Mouse (Mus musculus): ENCODE measurements around the gene Ager. TPM values are rescaled to one million over a fixed set of nuclear protein-coding genes. Genes with fewer than 3 reads are reported as not detected.

Gene Ager
- total RNA-seq, 2 experiments from 2014 or later = 0.97 to 1.3 TPM

DNA sequence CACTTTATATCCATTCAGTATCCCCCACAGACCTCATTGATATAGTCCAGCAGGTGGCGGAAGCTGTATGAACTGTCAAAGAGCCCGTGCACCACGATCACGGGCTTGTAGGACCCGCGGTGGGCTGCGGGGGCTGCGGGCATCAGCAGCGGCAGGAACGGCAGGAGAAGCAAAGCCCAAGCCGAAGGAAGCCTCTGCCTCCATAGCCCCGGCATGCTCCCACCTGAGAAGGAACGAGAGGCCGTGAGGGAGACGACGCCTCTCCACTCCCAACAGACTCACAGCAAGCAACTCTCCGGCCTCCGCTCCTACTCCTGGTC is 29.1 kb downstream of the Ager start:
- DNase-seq (ENCODE audit: extremely low spot score in 1 of 2, low spot score in 2 of 2) = no peak
- intact Hi-C loops (cut with DNase I) = no loop called here

DNA sequence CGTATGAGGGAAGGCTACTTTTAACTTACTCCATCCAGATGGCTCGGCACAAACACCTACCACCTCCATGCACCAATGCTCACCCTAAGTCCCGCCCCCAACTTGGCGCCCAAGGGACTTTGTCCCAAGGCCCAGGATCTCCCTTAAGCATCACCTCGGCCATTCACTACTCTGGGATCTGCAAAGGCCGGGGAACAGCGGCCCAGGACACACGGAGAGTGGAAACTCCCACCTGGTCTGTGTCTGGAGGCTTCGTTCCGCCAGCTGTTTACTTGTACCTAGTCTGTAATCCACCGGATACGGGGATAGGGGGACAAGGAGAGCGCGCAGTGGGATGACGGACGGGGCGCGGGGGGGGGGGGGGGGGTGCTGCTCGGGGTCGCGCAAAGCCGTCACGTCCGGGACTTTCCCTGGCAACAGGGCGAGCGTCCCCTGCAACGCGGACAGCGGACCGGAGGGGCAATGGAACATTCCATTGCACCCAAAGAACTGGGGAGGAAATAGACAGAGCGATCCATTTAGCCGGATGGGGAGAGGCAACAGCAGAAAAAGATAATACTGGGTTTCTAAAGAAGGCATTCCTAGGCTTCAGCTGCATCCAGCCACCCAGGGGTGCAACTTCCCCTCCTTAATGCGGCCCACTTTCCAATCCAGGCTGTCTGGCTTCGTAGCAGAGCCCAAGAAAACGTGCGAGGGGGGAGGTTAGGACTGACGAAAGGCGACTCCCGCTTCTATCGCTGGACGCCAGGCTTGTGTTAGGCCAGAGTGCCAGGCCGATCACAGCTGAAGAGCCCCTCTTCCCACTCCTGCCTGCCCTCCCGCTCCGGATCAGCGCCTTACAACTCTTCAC is 29.7 kb downstream of the Ager start:
- intact Hi-C loops (cut with DNase I) = no loop called here

DNA sequence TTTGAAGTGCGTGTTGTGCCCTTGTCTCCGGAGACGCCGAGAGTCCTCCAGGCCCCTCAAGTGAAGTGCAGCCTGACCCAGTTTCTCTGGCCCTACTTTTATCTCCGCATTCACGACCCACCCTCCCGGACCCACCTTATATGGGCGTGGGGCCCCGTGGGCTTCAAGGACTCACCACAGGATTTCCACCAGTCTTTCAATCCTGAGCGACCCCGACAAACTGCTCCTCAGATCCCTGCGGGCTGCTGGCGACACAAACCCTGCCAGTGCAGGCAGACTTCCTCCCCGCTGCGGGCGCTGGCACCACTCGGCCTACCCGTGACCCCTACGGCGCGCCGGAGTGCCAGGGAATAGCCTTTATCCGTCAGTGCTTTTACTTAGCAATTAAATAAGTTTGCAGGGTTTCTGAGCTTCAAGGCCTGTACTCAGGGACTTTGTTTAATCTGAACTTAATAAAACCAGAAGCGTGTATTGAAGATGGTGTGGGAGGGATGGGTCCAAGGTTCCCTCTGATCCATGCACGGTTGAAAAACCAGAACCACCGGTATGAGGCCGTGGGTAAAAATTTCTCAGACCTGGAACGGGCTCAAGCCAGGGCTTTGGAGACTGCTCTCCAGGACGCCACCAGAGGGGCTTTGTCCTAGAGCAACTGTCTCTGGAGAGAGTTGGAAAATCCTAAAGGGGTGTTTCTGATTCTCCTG is 30.4 kb downstream of the Ager start, which contains the start of gene Ppt2:
Ppt2 (minus strand) TSS at position 568 of the 701 bp plus-strand sequence.
- intact Hi-C loops (cut with DNase I) = no loop called here
- peak in 1 of 2 experiments; percentile 73 for DNase-seq (ENCODE audit: extremely low spot score in 1 of 2, low spot score in 2 of 2)

More for the DNA sequence above, 29.7 kb downstream of the Ager start:
- DNase-seq (ENCODE audit: extremely low spot score in 1 of 2, low spot score in 2 of 2) = peak; percentile 82 to 95

DNA sequence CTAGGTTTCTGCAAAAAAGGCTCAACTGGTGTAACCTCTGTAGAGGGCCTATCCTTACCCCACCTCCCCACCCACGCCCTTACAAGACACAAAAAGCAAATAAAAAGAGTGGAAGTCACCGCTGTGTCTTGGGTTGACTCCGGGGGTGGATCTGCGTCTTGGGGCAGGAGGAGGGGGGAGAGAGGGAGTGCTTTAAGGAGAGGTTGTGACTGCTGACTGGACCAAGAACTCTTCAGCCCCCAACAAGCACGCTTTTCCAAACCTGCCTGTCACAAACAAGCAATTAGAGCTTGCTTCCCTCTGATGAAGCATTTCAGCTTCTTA is 30.9 kb downstream of the Ager start:
- intact Hi-C loops (cut with DNase I) = no loop called here
- DNase-seq (ENCODE audit: extremely low spot score in 1 of 2, low spot score in 2 of 2) = no peak

DNA sequence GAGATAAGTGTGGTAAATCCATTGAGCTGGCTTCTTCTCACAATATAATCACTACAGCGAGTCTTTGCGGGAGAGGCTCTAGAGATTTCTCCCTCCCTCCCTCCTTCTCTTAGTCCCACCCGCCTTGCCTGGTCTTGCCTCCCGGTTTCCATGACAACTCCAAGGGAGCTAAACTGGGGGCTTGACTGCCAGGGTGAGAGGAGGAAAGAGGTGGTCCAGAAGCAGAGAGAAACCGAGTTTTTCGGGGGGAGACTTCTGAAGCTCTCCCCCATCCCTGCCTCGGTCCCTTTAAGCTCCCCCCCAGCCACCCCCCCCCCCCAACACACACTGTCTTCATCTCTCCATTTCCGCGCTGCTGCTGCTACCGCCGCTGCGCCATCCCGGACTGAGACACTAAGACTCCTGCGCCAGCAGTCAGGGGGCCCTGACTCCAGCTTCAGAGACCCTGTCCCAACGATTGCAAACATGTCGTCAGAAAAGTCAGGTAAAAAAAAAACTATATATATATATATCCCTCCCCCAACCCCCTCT is 31.6 kb downstream of the Ager start, which contains the start of gene Prrt1:
Prrt1 (plus strand) TSS at position 313 of the 531 bp plus-strand sequence.
- peak in 1 of 2 experiments; percentile 69 for DNase-seq (ENCODE audit: extremely low spot score in 1 of 2, low spot score in 2 of 2)
- intact Hi-C loops (cut with DNase I) = no loop called here

DNA sequence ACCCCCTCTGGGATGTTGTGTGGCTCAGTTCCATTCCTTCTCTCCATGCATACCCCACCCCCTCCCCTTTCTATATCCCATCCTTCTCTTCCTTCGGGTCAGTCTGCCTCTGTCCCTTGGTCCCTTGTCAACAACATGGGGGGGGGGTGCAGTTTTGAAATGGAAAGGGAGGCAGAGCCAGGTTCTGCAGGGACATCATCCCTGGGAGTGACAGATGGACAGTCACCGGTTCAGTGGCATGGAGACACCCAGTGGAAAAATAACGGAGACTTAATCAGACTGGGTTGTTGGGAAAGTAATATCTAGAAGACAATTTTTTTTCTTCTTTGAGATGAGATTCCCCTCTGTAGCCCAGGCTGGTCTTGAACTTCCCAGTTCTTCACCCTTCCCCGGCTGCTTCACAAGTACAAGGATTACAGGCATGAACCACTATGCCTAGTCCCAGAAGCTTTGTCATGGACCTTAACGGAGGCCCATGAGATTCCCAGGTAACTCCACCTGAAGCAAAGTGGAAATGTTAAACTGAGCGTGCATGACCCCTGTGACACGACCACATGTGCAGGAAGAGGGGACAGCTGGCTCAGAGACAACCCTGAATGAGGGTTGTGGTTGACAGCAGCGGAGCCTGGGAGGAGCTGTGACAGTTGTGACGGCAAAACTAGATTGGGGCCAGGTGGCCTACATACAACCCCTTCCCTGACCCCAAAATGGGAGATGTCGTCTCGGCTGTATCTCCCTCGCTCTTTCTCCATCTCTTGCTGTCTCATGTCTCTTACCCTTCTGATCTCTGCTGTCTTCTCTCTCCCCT is 32.3 kb downstream of the Ager start:
- intact Hi-C loops (cut with DNase I) = no loop called here
- DNase-seq (ENCODE audit: extremely low spot score in 1 of 2, low spot score in 2 of 2) = no peak

DNA sequence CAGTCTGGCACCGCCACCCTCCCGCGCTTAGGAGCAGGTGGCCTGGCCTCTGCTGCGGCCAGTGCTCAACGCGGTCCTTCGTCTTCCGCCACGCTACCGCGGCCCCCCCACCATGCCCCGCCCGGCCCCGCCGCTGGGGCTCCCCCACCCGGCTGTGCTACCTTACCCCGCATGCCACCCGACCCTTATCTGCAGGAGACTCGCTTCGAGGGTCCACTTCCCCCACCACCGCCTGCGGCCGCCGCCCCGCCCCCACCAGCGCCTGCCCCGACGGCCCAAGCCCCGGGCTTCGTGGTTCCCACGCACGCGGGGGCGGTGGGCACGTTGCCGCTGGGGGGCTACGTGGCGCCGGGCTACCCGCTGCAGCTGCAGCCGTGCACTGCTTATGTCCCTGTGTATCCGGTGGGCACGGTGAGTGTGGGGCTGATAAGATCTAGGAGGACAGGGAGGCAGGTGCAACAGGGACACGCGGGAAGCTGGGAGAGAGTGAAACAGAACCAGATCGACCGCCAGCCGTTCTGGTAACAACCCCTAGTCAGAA is 33.2 kb downstream of the Ager start:
- intact Hi-C loops (cut with DNase I) = no loop called here
- DNase-seq (ENCODE audit: extremely low spot score in 1 of 2, low spot score in 2 of 2) = peak in 1 of 2 experiments; percentile 76

DNA sequence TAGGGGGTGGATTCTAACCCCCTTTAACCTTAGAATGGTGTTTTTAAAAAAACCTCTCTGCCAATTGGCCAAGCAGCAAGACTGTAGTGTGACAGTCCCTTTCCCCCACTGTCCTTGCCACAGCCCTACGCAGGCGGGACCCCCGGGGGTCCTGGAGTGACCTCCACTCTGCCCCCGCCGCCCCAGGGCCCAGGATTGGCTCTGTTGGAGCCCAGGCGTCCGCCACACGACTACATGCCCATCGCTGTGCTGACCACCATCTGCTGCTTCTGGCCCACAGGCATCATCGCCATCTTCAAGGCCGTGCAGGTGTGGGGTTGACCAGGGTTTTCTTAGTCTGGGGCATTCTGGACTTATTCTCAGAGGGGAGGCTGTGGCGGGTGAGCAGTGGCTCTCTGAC is 34.0 kb downstream of the Ager start:
- DNase-seq (ENCODE audit: extremely low spot score in 1 of 2, low spot score in 2 of 2) = no peak
- intact Hi-C loops (cut with DNase I) = no loop called here

DNA sequence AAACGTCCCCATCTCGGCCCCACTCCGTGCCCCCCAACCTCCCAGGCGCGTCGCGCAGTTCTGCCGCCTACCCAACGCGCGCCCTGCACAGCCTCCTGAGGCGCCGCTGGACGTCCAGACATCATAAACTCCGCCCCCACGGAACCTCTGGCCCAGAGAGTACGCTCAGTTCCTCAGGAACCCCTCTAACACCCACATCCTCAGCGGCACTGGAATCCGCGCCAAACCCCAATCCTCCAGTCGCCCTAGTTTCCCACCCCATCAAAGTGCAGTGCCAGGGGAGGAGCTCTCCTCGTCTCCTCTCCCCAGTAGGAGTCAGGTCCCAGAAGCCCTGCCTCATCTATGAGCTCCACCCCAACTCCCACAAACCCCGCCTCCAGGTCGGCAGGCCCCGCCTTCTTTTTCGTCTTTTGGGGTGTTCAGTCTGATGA is 34.6 kb downstream of the Ager start:
- intact Hi-C loops (cut with DNase I) = no loop called here
- peak; percentile 72 to 87 for DNase-seq (ENCODE audit: extremely low spot score in 1 of 2, low spot score in 2 of 2)

DNA sequence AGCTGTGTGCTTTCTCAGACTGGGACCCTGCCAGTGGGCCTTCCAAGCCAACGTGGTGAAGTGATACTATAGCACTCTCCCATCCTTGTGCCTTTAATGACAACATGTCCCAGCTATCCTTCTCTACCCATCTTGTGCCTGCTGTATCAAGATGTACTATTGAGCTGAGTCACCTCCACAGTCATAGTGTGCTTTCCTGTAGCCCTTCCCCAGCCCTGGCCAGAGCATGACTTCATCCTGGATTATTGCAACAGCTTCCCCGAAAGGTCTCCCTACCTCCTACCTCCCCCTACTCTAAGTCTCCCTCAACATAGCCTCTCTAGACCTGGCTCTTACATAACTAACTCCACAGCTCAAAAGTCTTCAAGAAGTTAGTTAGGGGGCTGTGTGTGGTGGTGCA is 38.0 kb downstream of the Ager start:
- intact Hi-C loops (cut with DNase I) = no loop called here
- DNase-seq (ENCODE audit: extremely low spot score in 1 of 2, low spot score in 2 of 2) = no peak

DNA sequence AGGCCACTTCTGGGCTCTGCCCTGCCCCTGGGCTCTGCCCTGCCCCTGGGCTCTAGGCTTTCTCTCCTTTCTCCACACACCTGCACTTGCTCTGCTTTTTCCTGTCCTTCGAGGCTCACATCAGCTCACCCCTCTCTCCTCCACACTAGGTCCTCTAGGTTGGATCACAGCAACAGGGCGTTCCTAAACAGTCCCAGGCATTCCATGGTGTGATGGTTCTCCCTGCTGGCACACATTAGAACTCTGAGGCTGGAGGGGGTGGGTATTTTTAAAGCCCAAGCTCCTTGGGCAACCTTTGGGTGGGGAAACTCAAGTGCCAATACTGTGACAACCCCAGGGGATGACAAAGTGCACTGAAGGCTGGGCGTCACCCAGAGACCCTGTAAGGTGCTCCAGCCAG is 39.8 kb downstream of the Ager start:
- intact Hi-C loops (cut with DNase I) = no loop called here
- no peak for DNase-seq (ENCODE audit: extremely low spot score in 1 of 2, low spot score in 2 of 2)

DNA sequence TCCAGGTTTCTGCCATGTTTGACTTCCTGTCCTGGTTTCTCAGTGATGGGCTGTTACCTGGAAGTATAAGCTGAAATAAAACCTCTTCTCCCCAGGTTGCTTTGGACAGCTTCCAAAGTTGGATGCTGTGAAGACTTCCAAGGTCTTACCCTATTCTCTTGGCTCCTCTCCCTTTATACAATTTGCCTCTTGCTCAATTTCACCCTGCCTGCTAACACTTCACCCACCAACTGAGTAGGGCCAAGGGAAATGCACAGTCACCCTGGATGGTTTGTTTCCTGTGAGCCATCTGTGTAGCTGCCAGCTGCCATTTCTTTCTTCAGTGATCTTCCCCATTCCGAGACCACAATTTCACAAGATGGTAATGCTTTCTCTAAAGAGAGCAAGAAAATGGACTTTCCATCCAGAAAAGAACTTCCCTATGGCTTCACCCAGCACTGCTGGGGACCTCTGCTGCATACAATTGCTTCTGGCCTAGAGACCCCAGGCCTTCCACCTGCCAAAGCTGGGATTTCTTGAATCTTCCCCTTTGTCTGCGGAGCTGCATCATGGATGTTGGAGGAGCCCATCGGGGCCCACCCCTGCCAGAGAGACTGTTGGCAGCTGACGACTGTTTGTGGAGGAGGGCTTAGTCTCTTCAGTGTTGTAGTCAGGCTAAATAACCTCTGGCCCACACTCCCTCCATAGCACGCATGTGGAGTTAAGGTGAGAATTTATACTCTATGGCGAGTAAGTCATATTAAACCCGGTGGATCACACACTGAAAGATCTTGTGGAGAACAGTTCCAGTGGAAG is 42.0 kb downstream of the Ager start:
- DNase-seq (ENCODE audit: extremely low spot score in 1 of 2, low spot score in 2 of 2) = peak in 1 of 2 experiments; percentile 18
- intact Hi-C loops (cut with DNase I) = no loop called here

DNA sequence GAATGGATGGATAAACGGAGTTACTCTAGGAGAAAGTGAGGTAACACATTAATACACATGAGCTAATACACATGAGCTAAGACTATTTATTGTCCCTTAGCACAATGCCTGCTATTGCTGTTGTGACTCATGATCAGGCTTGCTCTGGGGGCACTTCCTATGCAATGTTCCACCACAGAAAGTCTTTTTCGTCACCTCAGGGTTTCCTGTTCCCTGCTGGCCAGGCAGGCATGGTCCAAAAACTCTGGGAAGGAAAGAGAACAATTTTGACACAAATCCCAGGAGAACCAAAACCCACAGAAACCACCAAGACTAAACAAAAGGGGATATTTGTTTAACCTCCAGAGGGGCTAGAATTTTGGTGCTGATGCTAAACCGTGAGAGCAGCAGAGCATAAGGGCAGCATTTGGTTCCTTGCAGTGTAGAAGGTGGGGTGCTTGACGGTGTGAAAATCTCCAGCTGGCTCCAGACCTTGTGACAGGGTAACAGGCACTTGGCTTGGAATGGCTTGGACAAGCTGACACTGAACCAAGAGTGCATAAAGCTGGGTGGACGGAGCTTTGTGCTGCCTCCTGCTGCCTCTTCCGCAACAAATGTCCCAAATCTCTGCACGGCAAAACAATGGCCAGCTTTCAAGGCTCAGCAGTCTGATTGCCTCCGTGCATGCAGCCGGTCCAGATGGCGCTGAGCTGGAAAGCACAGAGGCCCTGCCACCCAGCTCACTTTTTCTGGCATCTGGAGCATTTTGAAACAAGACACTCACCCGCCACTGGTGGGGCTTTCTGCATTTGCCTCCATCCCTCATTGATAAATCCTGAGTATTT is 43.3 kb downstream of the Ager start:
- intact Hi-C loops (cut with DNase I) = no loop called here
- DNase-seq (ENCODE audit: extremely low spot score in 1 of 2, low spot score in 2 of 2) = peak in 1 of 2 experiments; percentile 42

DNA sequence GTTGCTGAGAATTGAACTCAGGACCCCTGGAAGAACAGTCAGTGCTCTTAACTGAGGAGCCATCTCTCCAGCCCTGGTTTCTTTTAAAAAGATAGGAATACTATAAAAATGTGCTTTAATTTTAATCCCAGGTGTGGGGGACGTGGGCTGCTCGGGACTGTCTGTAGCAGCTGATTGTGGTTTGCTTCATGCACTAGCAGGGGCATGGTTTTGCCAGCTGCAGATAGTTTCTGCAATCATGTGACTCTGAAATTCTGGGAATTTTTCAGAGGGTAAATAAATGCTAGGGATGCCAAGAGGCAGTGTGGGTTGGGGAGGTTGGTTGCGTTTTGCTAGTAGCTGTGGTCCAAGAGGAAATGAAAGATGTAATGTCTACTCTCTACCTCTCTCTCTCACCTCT is 44.3 kb downstream of the Ager start:
- DNase-seq (ENCODE audit: extremely low spot score in 1 of 2, low spot score in 2 of 2) = no peak
- intact Hi-C loops (cut with DNase I) = no loop called here

DNA sequence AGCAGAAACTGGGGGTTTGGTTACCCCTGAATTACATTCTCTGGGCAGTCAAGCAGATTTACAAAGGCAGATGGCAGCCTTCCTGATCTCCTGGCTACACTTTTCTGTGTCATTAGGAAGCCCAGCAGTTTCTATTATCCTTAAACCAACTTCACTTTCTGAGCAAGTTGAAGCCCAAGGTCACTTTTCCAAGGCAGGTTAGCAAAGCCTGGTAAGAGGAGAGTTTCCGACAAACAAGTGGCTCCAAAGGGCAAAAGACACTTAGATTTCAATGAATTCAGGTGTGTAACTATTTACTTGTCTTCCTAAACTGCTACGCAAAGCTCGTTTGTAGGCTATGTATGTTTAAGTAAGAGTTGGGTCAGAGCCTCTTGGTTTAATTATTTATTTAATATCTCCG is 45.7 kb downstream of the Ager start:
- intact Hi-C loops (cut with DNase I) = no loop called here
- no peak for DNase-seq (ENCODE audit: extremely low spot score in 1 of 2, low spot score in 2 of 2)

DNA sequence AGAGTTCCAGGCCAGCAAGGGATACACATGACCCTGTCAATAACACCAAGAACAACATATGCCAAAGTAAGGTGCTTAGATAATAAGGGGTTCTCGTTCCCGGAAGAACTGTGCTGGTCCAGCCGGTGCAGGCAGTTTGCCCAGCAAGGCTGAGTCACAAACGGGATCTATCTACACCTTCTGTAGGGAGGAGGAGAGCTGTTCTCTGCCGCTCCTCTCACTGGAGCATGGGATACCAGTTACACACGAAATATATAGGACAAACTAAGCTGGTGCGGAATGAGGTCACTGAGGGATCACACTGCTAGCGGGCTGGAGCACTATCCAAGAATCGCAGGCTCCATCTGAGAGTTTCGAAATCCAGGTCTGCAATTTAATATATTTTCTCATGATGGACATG is 46.3 kb downstream of the Ager start:
- no peak for DNase-seq (ENCODE audit: extremely low spot score in 1 of 2, low spot score in 2 of 2)
- intact Hi-C loops (cut with DNase I) = no loop called here

DNA sequence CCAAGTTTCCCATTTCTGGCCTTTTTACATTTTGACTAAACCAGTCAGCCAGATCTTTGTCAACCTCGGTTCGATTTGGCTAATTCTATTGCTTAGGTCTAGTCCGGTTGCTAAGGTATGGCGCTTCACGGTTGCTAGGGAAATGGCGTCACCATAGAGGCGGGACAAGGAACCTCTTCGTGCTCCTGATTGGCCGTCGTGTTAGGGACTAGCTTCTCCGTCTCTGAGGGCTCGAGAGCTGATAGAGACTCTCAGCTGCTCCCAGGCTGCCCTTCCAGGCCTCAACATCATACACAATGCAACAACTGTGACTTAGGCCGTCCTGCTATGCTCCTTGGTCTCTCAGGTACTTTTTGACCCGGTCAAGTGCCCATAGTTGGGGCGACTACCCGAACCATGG is 46.9 kb downstream of the Ager start, which contains the start of gene Fkbpl:
Fkbpl (plus strand) TSS at position 157 of the 400 bp plus-strand sequence.
- intact Hi-C loops (cut with DNase I) = no loop called here
- peak; percentile 94 to 98 for DNase-seq (ENCODE audit: extremely low spot score in 1 of 2, low spot score in 2 of 2)
